Mouse (Mus musculus) colon, adult 2 months (tissue): ENCODE data around the gene Blm. TPM values are rescaled to one million over a fixed set of nuclear protein-coding genes. Genes with fewer than 3 reads are reported as not detected.

ENCODE experiments used
- polyA plus RNA-seq: library from polyadenylated mRNA; depleted of rRNA; stranded (reverse); fragments of >200 nt; gene quantifications from 2 replicates; pipeline ENCODE4 v1.2.3, GENCODE M21; 2012; rRNA removed

Gene Blm
- polyA plus RNA-seq: 0.31 and 0.51 TPM in 2 replicates

GRCm38 (mm10) chr7:80535009-80535744, at the start of gene Blm:
Gene Blm, minus strand, starts transcription at chr7:80535119.

GRCm38 (mm10) chr7:80405188-80405695, 129.7 kb downstream of the Blm start, which contains the start of gene Furin:
Gene Furin, minus strand, starts transcription at chr7:80405436.

Other genes starting within 250 kb of the Blm start
- gene Prc1, start 240.7 kb downstream of the Blm start, polyA plus RNA-seq: 8.2 and 13.2 TPM in 2 replicates
- 9.6 and 12.5 TPM in 2 replicates for gene Rccd1, start 210.7 kb downstream of the Blm start, polyA plus RNA-seq
- 117 and 118 TPM in 2 replicates for gene Unc45a, start 194.1 kb downstream of the Blm start, polyA plus RNA-seq
- gene Hddc3, start 192.0 kb downstream of the Blm start, polyA plus RNA-seq: 55.4 and 61.7 TPM in 2 replicates
- 57.0 and 68.4 TPM in 2 replicates for gene Man2a2, start 163.7 kb downstream of the Blm start, polyA plus RNA-seq
- gene Fes, start 147.2 kb downstream of the Blm start, polyA plus RNA-seq: 20.0 and 26.6 TPM in 2 replicates
- gene Furin, start 129.7 kb downstream of the Blm start, polyA plus RNA-seq: 92.8 and 97.6 TPM in 2 replicates
- 14.2 and 14.9 TPM in 2 replicates for gene Crtc3, start 153.8 kb upstream of the Blm start, polyA plus RNA-seq